In genomic region chr11:72491130-72491960, GRCm38 (mm10) we compare ENCODE assay signal across 19 mouse cellular contexts. TPM values are rescaled to one million over a fixed set of nuclear protein-coding genes. Genes with fewer than 3 reads are reported as not detected.
DNase-seq lines count a peak whose midpoint lies in the region; ATAC-seq and TF ChIP-seq lines count a peak whose summit lies in the region.
"Had no signal": no experiment of that assay in that cellular context is flagged by ENCODE, and none has a peak within 500 bp of the region (broad histone marks: within the 10 kb centered on the region; RNA-seq: fewer than 3 reads in every experiment).

No protein-coding gene starts in this region.

- no peaks in the 10 kb centered on the region for H3K9me3 ChIP-seq in megakaryocyte, embryonic 14.5 days
- H3K9me3 ChIP-seq: embryonic facial prominence, embryonic 13.5 days; forebrain, embryonic 10.5 days; heart, embryonic 12.5 days; lung, embryonic 15.5 days; neural tube, embryonic 13.5 days had no signal

- intact Hi-C loops in left cerebral cortex, adult 2 months (cut with DNase I): loop anchor here (1.0 to 5.0 kb wide), 4 partner anchors 31 to 531 kb away; partner anchors contain the start of gene Ube2g1

- H3K27me3 ChIP-seq in megakaryocyte, embryonic 14.5 days (replicated peaks): peaks cover 10% of the 10 kb centered on the region

- peaks cover 61% of the 10 kb centered on the region for H3K4me1 ChIP-seq in megakaryocyte, embryonic 14.5 days

- H3K4me3 ChIP-seq in megakaryocyte, embryonic 14.5 days (replicated peaks): peak overlapping the region; percentile 28
- H3K4me3 ChIP-seq in left cerebral cortex, adult 2 months: no peak overlapping the region
- H3K4me3 ChIP-seq: embryonic facial prominence, embryonic 13.5 days; forebrain, embryonic 10.5 days; lung, embryonic 15.5 days; neural tube, embryonic 13.5 days had no signal

- no peak for TF ChIP-seq CTCF in left cerebral cortex, adult 2 months (IDR thresholded peaks at IDR 0.05)

- DNase-seq in Muller cell, postnatal 12 days (ENCODE audit: inconsistent ontology term): peak; percentile 48
- peak; percentile 31 to 52 for DNase-seq in left cerebral cortex, adult 2 months (ENCODE audit: extremely low spot score in 1 of 2, low spot score in 2 of 2)
- peak; percentile 68 to 78 for DNase-seq in right cerebral cortex, postnatal 36 days (ENCODE audit: low spot score in 2 of 2)
- DNase-seq in testis, postnatal 14 days (ENCODE audit: low spot score): no peak
- DNase-seq in neural tube, embryonic 10.5 days (ENCODE audit: extremely low spot score, low spot score): no peak
- DNase-seq: gastrocnemius, postnatal 10 days; kidney, postnatal 25 days; midbrain, embryonic 14.5 days; retina, postnatal 1 day had no signal

- H3K27ac ChIP-seq in left cerebral cortex, adult 2 months: peak overlapping the region; percentile 56; the same call in 1 of the 2 replicates
- H3K27ac ChIP-seq: embryonic facial prominence, embryonic 13.5 days; forebrain, embryonic 10.5 days; lung, embryonic 15.5 days; neural tube, embryonic 13.5 days had no signal

- no peak for ATAC-seq in megakaryocyte, adult 5-6 weeks (ENCODE audit: poor library complexity, severe bottlenecking)
- no peak for ATAC-seq in megakaryocyte-erythroid progenitor cell, adult 5-6 weeks (replicated peaks; ENCODE audit: low FRiP score, low TSS enrichment, poor library complexity, severe bottlenecking)

- no peaks in the 10 kb centered on the region for H3K36me3 ChIP-seq in megakaryocyte, embryonic 14.5 days (replicated peaks; ENCODE audit: low read length)
- H3K36me3 ChIP-seq: embryonic facial prominence, embryonic 13.5 days; forebrain, embryonic 10.5 days; heart, embryonic 12.5 days; lung, embryonic 15.5 days; neural tube, embryonic 13.5 days had no signal

RNA-seq across cellular contexts. Expression of gene Spns2, which starts 1.6 kb away (rescaled TPM):
- polyA plus RNA-seq in megakaryocyte, embryonic 14.5 days (2012; ENCODE audit: insufficient read depth, low replicate concordance): 63.1 and 65.1 TPM in 2 replicates
- total RNA-seq in megakaryocyte, adult 5-6 weeks (2015): 2.8 and 2.9 TPM in 2 replicates
- 0.15 and 4.8 TPM in 2 replicates for total RNA-seq in megakaryocyte, adult 5-6 weeks (2017)
- total RNA-seq in left cerebral cortex, adult 2 months (2021): 10 to 100 TPM; 68.2 to 70.6 TPM
- 38.3 and 46.8 TPM in 2 replicates for total RNA-seq in megakaryocyte-erythroid progenitor cell, adult 5-6 weeks (2014; fragmentation: Nextera tagmentation)
- 16.0 and 23.3 TPM in 2 replicates for total RNA-seq in megakaryocyte-erythroid progenitor cell, adult 5-6 weeks (2017)

RNA-seq across cellular contexts. Expression of gene Mybbp1a, which starts 50.2 kb away (rescaled TPM):
- 59.8 and 71.3 TPM in 2 replicates for polyA plus RNA-seq in megakaryocyte, embryonic 14.5 days (2012; ENCODE audit: insufficient read depth, low replicate concordance)
- total RNA-seq in megakaryocyte, adult 5-6 weeks (2015): 62.4 and 71.7 TPM in 2 replicates
- total RNA-seq in megakaryocyte, adult 5-6 weeks (2017): 35.4 and 36.0 TPM in 2 replicates
- total RNA-seq in left cerebral cortex, adult 2 months (2021): 10 to 100 TPM; 53.2 to 55.0 TPM
- total RNA-seq in megakaryocyte-erythroid progenitor cell, adult 5-6 weeks (2014; fragmentation: Nextera tagmentation): 215 and 248 TPM in 2 replicates
- total RNA-seq in megakaryocyte-erythroid progenitor cell, adult 5-6 weeks (2017): 185 and 248 TPM in 2 replicates

RNA-seq across cellular contexts. Expression of gene Ggt6, which starts 56.0 kb away (rescaled TPM):
- not detected in 2 replicates for polyA plus RNA-seq in megakaryocyte, embryonic 14.5 days (2012; ENCODE audit: insufficient read depth, low replicate concordance)
- not detected in 2 replicates for total RNA-seq in megakaryocyte, adult 5-6 weeks (2015)
- total RNA-seq in megakaryocyte, adult 5-6 weeks (2017): not detected in 2 replicates
- total RNA-seq in left cerebral cortex, adult 2 months (2021): under 1 TPM; 0.18 to 0.37 TPM
- not detected in 2 replicates for total RNA-seq in megakaryocyte-erythroid progenitor cell, adult 5-6 weeks (2014; fragmentation: Nextera tagmentation)
- not detected in 2 replicates for total RNA-seq in megakaryocyte-erythroid progenitor cell, adult 5-6 weeks (2017)
- total RNA-seq: hematopoietic stem cell, adult 5-6 weeks had no signal
- polyA plus RNA-seq: forebrain, embryonic 10.5 days; heart, embryonic 12.5 days; liver, embryonic 11.5 days; midbrain, embryonic 14.5 days; neural tube, embryonic 13.5 days had no signal

RNA-seq across cellular contexts. Expression of gene Spns3, which starts 59.0 kb away (rescaled TPM):
- polyA plus RNA-seq in megakaryocyte, embryonic 14.5 days (2012; ENCODE audit: insufficient read depth, low replicate concordance): 18.9 and 31.7 TPM in 2 replicates
- 4.7 and 5.4 TPM in 2 replicates for total RNA-seq in megakaryocyte, adult 5-6 weeks (2015)
- total RNA-seq in megakaryocyte, adult 5-6 weeks (2017): 4.3 and 6.4 TPM in 2 replicates
- total RNA-seq in left cerebral cortex, adult 2 months (2021): under 1 TPM; 0.38 to 0.47 TPM
- total RNA-seq in megakaryocyte-erythroid progenitor cell, adult 5-6 weeks (2014; fragmentation: Nextera tagmentation): 9.2 and 14.0 TPM in 2 replicates
- 3.8 and 7.1 TPM in 2 replicates for total RNA-seq in megakaryocyte-erythroid progenitor cell, adult 5-6 weeks (2017)
- polyA plus RNA-seq: midbrain, embryonic 14.5 days had no signal

Comparison
In these comparisons a context has a peak if more than half of its experiments do, and no peak if none do; other contexts are left out.
1. DNase-seq: peak in Muller cell, postnatal 12 days (single experiment), left cerebral cortex, adult 2 months (2 of 2) and right cerebral cortex, postnatal 36 days (2 of 2); none in testis, postnatal 14 days (single experiment) and neural tube, embryonic 10.5 days (single experiment).